Mouse (Mus musculus) megakaryocyte, embryonic 14.5 days (primary cell): Measurements from ENCODE around the gene Ncapd3.

Experiments
- FLI1 ChIP-seq: IDR thresholded peaks from 2 replicates; pipeline ENCODE4 v1.6.1; 2012; ENCODE audit warnings: low read length, inconsistent platforms, mixed read lengths
- GATA1 ChIP-seq: IDR thresholded peaks from 3 replicates; pipeline ENCODE4 v1.6.1; 2012; ENCODE audit warnings: mixed read lengths, low read length, inconsistent platforms, borderline replicate concordance

DNA sequence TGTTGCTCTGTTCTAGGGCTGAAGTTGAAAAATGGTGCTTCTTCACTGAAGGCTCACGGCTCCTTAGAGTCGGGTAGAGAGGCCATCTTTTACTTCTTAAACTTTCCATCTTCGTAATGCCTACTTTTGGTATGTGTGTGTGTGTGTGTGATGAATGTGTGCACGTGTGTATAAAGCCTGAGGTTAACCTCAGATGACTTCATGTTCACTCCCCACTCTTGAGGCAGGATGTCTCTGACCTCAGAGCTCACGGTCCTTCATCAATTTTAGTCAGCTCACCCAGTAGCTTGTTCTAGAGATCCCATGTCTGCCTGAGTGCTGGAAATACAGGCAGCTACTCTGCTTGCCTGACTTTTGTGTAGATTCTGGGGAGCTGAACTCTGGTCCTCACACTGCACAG lies 13.9 kb downstream of the Ncapd3 start:
- TF ChIP-seq GATA1 (no peak), FLI1 (no peak)
